In genomic region chr2:116942321-116942791, GRCm38 (mm10) we compare ENCODE assay signal across 10 mouse cellular contexts.
DNase-seq lines count a peak whose midpoint lies in the region; ATAC-seq and TF ChIP-seq lines count a peak whose summit lies in the region.
"Had no signal": no experiment of that assay in that cellular context is flagged by ENCODE, and none has a peak within 500 bp of the region (broad histone marks: within the 10 kb centered on the region; RNA-seq: fewer than 3 reads in every experiment).

No protein-coding gene starts in this region.

- DNase-seq in adrenal gland, postnatal 14 days: peak; percentile 16
- no peak for DNase-seq in adrenal gland, adult 18-20 months (ENCODE audit: low spot score in 2 of 2)
- peak; percentile 12 for DNase-seq in embryonic facial prominence, embryonic 10.5 days (ENCODE audit: low spot score)
- peak; percentile 83 for DNase-seq in kidney, postnatal 0 days (ENCODE audit: low spot score)
- no peak for DNase-seq in spleen, postnatal 4 days (ENCODE audit: low spot score in 2 of 2)
- no peak for DNase-seq in layer of hippocampus, adult 11-12 months (ENCODE audit: low spot score)
- DNase-seq: cerebellum, adult 9-10 months had no signal

- H3K79me2 ChIP-seq in macrophage (ENCODE audit: inconsistent target): no peaks in the 10 kb centered on the region

- peak overlapping the region; percentile 48; the same call in 1 of the 2 replicates for H3K27ac ChIP-seq in embryonic facial prominence, embryonic 10.5 days (replicated peaks)
- peak overlapping the region; percentile 54 for H3K27ac ChIP-seq in kidney, postnatal 0 days
- peak overlapping the region; percentile 87 for H3K27ac ChIP-seq in macrophage
- H3K27ac ChIP-seq in midbrain, embryonic 16.5 days (ENCODE audit: low read length): no peak overlapping the region
- H3K27ac ChIP-seq: neural tube, embryonic 13.5 days had no signal

- no peak overlapping the region for H3K9ac ChIP-seq in kidney, postnatal 0 days (ENCODE audit: low read depth, low read length)
- H3K9ac ChIP-seq in midbrain, embryonic 16.5 days (ENCODE audit: low read depth, low read length): no peak overlapping the region
- H3K9ac ChIP-seq: neural tube, embryonic 13.5 days had no signal

- no peak for ATAC-seq in kidney, postnatal 0 days (replicated peaks; ENCODE audit: low FRiP score, low read depth)
- ATAC-seq in midbrain, embryonic 16.5 days: no peak

- no peaks in the 10 kb centered on the region for H3K36me3 ChIP-seq in embryonic facial prominence, embryonic 10.5 days (replicated peaks)
- H3K36me3 ChIP-seq in kidney, postnatal 0 days (ENCODE audit: insufficient read depth, low read length): no peaks in the 10 kb centered on the region
- H3K36me3 ChIP-seq in macrophage (ENCODE audit: inconsistent target): no peaks in the 10 kb centered on the region
- no peaks in the 10 kb centered on the region for H3K36me3 ChIP-seq in midbrain, embryonic 16.5 days (ENCODE audit: control insufficient read depth, insufficient read depth, low read length)
- H3K36me3 ChIP-seq: neural tube, embryonic 13.5 days had no signal

- WGBS in embryonic facial prominence, embryonic 10.5 days: 61% methylated on average over 8 of the region's 8 CpGs
- WGBS in kidney, postnatal 0 days: 44% methylated on average over 8 of the region's 8 CpGs
- 30% methylated on average over 8 of the region's 8 CpGs for WGBS in macrophage (ENCODE audit: missing documents)
- 59% methylated on average over 8 of the region's 8 CpGs for WGBS in midbrain, embryonic 16.5 days

- H3K9me3 ChIP-seq in embryonic facial prominence, embryonic 10.5 days: no peaks in the 10 kb centered on the region
- no peaks in the 10 kb centered on the region for H3K9me3 ChIP-seq in kidney, postnatal 0 days (replicated peaks; ENCODE audit: low read length)
- H3K9me3 ChIP-seq in midbrain, embryonic 16.5 days (replicated peaks; ENCODE audit: control insufficient read depth, low read length, poor library complexity, severe bottlenecking): no peaks in the 10 kb centered on the region
- H3K9me3 ChIP-seq: neural tube, embryonic 13.5 days had no signal

- TF ChIP-seq CTCF in kidney, postnatal 0 days (IDR thresholded peaks at IDR 0.05; ENCODE audit: low read depth): no peak

- no peaks in the 10 kb centered on the region for H3K27me3 ChIP-seq in embryonic facial prominence, embryonic 10.5 days (replicated peaks; ENCODE audit: low read depth, poor library complexity, severe bottlenecking)
- no peaks in the 10 kb centered on the region for H3K27me3 ChIP-seq in kidney, postnatal 0 days (ENCODE audit: insufficient read depth, low read length)
- H3K27me3 ChIP-seq in midbrain, embryonic 16.5 days (ENCODE audit: control insufficient read depth, insufficient read depth, low read depth, low read length): no peaks in the 10 kb centered on the region
- H3K27me3 ChIP-seq: neural tube, embryonic 13.5 days had no signal

- no peak overlapping the region for H3K4me2 ChIP-seq in kidney, postnatal 0 days (ENCODE audit: low read length)
- H3K4me2 ChIP-seq in midbrain, embryonic 16.5 days (ENCODE audit: low read length): no peak overlapping the region
- H3K4me2 ChIP-seq: neural tube, embryonic 13.5 days had no signal

- peaks cover 13% of the 10 kb centered on the region for H3K4me1 ChIP-seq in embryonic facial prominence, embryonic 10.5 days
- no peaks in the 10 kb centered on the region; the same call in 1 of the 2 replicates for H3K4me1 ChIP-seq in kidney, postnatal 0 days (replicated peaks; ENCODE audit: insufficient read depth, low read length)
- no peaks in the 10 kb centered on the region for H3K4me1 ChIP-seq in midbrain, embryonic 16.5 days (ENCODE audit: control insufficient read depth, insufficient read depth, low read length)
- H3K4me1 ChIP-seq: neural tube, embryonic 13.5 days had no signal

- no peak overlapping the region for H3K4me3 ChIP-seq in embryonic facial prominence, embryonic 10.5 days
- H3K4me3 ChIP-seq in kidney, postnatal 0 days (replicated peaks; ENCODE audit: low read depth, low read length): no peak overlapping the region
- no peak overlapping the region for H3K4me3 ChIP-seq in macrophage (ENCODE audit: inconsistent target)
- no peak overlapping the region for H3K4me3 ChIP-seq in midbrain, embryonic 16.5 days (ENCODE audit: low read depth, low read length)
- H3K4me3 ChIP-seq: neural tube, embryonic 13.5 days had no signal

Comparison
In these comparisons a context has a peak if more than half of its experiments do, and no peak if none do; other contexts are left out.
1. DNase-seq: peak in adrenal gland, postnatal 14 days (single experiment), embryonic facial prominence, embryonic 10.5 days (single experiment) and kidney, postnatal 0 days (single experiment); none in adrenal gland, adult 18-20 months (0 of 2), spleen, postnatal 4 days (0 of 2) and layer of hippocampus, adult 11-12 months (single experiment).